Mouse (Mus musculus): Measurements from ENCODE around the gene Snupn. TPM values are rescaled to one million over a fixed set of nuclear protein-coding genes. Genes with fewer than 3 reads are reported as not detected.
"Not testable (repeated sequence)": the region's sequence is repeated elsewhere in the genome, so short reads cannot be mapped to it uniquely, and the experiment has no call there.

Snupn gene
- polyA plus RNA-seq, 1 experiment from 2014 or later: 29.1 TPM

DNA sequence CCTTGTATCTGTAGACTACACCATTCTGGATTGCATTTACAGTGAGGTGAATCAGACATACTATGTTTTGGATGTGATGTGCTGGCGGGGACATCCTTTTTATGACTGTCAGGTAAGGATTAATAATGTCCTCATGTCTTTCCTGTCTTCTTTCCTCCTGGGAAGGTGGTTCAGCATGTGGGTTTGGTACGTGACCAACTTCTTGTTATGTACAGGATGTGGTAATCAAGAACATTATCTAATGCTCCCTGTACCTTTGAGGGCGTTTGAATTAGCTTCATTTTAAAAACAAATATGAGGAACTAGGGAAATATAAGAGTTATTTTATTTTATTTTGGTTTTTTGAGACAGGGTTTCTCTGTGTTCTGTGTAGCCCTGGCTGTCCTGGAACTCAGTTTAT, 24.5 kb downstream of the Snupn start:
- Histone ChIP-seq H3K27ac (no peak overlapping the region), H3K9ac (no peak overlapping the region), H3K36me3 (peaks cover 14% of the 10 kb centered on the region), H3K4me1 (no peaks in the 10 kb centered on the region), H3K9me3 (no peaks in the 10 kb centered on the region), H3K4me3 (no peak overlapping the region), H3K27me3 (no peaks in the 10 kb centered on the region), H3K4me2 (replicated peaks) (no peak overlapping the region)
- ATAC-seq (ENCODE audit: insufficient number of reproducible peaks, insufficient read depth, low FRiP score, low TSS enrichment): no peak
- WGBS: 82% methylated on average over 3 of the region's 3 CpGs

- 91% methylated on average over 6 of the region's 6 CpGs for WGBS
- Histone ChIP-seq H3K9me3 (no peaks in the 10 kb centered on the region), H3K27ac (no peak overlapping the region), H3K4me1 (no peaks in the 10 kb centered on the region), H3K9ac (no peak overlapping the region), H3K27me3 (no peaks in the 10 kb centered on the region), H3K4me3 (no peak overlapping the region), H3K4me2 (replicated peaks) (no peak overlapping the region), H3K36me3 (peaks cover 12% of the 10 kb centered on the region; the same call in 1 of the 2 replicates)
- no peak for ATAC-seq (ENCODE audit: insufficient number of reproducible peaks, insufficient read depth, low FRiP score, low TSS enrichment)
Measured at GRCm38 (mm10) chr9:56980186-56980585, 29.5 kb downstream of the Snupn start.

DNA sequence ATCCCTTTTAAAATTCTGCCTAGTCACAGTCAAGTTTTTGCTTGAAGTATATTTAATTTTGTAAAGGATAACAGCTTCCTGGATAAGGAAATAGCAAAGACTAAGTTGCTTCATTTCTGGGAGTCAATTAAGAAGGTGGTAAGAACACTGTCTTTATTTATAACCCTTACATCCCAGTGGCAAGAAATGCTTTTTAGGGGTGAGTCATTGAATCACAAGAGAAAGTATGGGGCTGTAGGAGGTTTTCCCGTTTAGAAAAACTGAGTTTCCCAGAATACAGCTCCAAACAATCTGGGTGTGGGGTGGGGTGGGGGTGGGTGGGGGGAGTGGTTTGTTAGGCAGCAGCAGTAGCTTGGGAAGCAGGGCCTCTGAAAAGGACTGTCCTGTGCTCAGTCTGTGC, 30.8 kb downstream of the Snupn start:
- no peak for ATAC-seq (ENCODE audit: insufficient number of reproducible peaks, insufficient read depth, low FRiP score, low TSS enrichment)
- Histone ChIP-seq H3K9ac (no peak overlapping the region), H3K27me3 (no peaks in the 10 kb centered on the region), H3K4me2 (replicated peaks) (no peak overlapping the region), H3K36me3 (peaks cover 12% of the 10 kb centered on the region; the same call in 1 of the 2 replicates), H3K27ac (no peak overlapping the region), H3K4me3 (no peak overlapping the region), H3K4me1 (no peaks in the 10 kb centered on the region), H3K9me3 (no peaks in the 10 kb centered on the region)
- 69% methylated on average over 1 of the region's 1 CpGs for WGBS

DNA sequence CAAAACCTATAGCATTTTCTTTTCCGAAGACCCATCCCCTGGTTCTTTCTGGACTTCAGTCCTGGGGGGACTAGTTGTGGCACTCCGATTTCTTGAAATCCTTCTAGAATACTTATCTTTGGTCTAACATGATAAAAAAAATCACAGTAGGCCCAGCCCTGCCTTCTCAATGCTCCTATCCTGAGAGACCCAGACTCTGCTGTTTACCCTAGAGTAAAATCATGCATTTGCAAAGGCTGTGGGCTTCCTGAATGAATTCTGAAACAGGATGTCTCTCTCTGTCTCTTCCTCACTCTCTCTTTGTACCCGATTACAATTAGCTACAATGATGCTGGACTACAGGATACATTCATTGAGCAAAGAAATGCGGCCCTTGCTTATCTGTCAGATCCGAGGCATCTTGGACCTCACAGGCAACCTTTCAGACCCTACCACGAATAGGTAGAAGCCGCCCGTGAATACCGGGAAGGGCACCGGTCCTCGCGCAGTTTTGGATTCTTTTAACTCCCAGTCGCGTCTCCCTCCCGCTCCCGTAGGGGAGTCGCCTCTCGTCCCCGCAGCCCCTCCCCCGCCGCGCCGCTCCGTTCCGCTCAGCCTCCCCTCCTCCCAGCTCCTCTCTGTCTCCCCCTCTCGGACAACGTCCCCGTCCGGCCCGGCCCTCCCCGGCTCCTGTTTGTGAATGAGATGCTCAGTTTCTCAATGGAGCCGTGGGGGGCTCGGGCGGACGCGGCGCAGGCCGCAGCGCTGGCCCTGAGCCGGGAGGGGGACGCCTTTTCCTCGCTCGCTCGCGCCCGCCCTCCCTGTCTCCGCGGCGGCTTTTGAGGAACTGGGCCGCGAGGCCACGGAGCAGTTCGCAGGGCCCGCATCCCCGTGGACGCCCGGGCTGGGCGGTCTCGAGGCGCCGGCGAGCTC, 43.9 kb downstream of the Snupn start, which contains the start of gene Ptpn9:
Ptpn9 (plus strand) TSS at position 638 of the 912 bp plus-strand sequence.
- ATAC-seq (ENCODE audit: insufficient number of reproducible peaks, insufficient read depth, low FRiP score, low TSS enrichment): peak; percentile 93
- Histone ChIP-seq H3K9ac (peak within 1 kb of the TSS; percentile 92), H3K4me1 (peaks cover 6% of the 10 kb centered on the region; the same call in 1 of the 2 replicates), H3K4me2 (replicated peaks) (peak within 1 kb of the TSS; percentile 73), H3K27me3 (no peaks in the 10 kb centered on the region), H3K9me3 (no peaks in the 10 kb centered on the region), H3K27ac (peak within 1 kb of the TSS; percentile 98), H3K36me3 (no peaks in the 10 kb centered on the region), H3K4me3 (peak within 1 kb of the TSS; percentile 69)
- 2% methylated on average over 62 of the region's 62 CpGs for WGBS

DNA sequence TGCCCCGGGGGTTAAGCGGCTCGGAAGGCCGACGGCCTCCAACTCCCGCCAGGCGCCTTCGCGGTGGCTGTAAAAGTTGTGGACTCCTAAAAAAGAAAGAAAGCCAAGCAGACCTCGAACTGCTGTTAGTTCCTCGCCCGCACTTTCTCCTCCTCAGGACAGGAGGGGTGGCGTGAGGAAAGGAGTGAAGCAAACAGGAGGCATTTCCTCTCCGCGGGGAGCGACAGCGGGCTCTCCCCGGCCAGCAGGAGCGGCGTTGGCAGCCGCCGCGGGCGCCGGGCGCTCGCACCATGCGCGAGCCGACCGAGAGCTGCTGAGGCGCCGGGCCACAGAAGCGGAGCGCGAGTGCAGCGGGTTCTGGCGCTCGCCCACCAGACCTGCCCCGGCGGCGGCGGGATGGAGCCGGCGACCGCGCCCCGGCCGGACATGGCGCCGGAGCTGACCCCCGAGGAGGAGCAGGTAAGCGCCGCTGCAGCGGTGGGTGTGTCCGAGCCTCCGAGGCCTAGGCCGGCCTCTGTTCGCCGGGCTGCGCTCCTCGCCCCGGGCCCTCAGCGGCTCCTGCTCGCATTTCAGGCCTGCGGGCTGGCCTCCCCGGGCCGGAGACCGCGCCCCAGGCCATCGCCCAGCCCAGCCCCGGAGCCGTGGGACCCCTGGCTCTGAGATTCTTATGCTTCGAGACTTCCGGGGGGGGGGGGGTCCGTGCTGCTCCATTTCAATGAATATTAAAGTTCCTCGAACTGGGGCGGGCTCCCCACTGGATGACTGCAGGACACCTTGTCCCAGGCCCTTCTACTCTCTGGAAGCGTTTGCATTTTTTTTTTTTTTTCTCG, 44.7 kb downstream of the Snupn start:
- WGBS: under 1% methylated on average over 80 of the region's 80 CpGs
- Histone ChIP-seq H3K4me3 (peak overlapping the region; percentile 69), H3K4me2 (replicated peaks) (peak overlapping the region; percentile 73), H3K4me1 (peaks cover 6% of the 10 kb centered on the region; the same call in 1 of the 2 replicates), H3K9ac (peak overlapping the region; percentile 92), H3K36me3 (no peaks in the 10 kb centered on the region), H3K9me3 (no peaks in the 10 kb centered on the region), H3K27ac (peak overlapping the region; percentile 98), H3K27me3 (no peaks in the 10 kb centered on the region)
- ATAC-seq (ENCODE audit: insufficient number of reproducible peaks, insufficient read depth, low FRiP score, low TSS enrichment): peak; percentile 47

DNA sequence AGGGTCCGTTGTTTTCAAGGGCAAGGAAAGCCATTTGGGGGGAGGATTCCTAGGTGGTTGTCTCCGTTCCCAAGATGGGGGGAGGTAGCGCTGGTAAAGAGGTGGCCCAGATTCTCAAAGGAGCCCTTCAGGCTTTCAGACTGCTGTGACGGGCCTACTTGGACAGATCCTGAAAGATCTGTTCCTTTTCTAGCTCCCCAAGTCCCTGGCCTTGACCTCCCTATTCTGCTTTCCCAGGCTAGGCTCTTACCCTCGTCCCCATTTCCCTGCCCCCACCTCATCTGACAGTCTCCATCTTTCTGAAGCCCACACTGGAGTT, 45.3 kb downstream of the Snupn start:
- Histone ChIP-seq H3K4me3 (peak overlapping the region; percentile 69), H3K4me2 (replicated peaks) (peak overlapping the region; percentile 73), H3K36me3 (no peaks in the 10 kb centered on the region), H3K9ac (peak overlapping the region; percentile 92), H3K9me3 (no peaks in the 10 kb centered on the region), H3K27ac (peak overlapping the region; percentile 98), H3K4me1 (peaks cover 6% of the 10 kb centered on the region; the same call in 1 of the 2 replicates), H3K27me3 (no peaks in the 10 kb centered on the region)
- no peak for ATAC-seq (ENCODE audit: insufficient number of reproducible peaks, insufficient read depth, low FRiP score, low TSS enrichment)
- 1% methylated on average over 5 of the region's 5 CpGs for WGBS

- not testable (repeated sequence) for H3K27ac ChIP-seq; H3K27me3 ChIP-seq; H3K9me3 ChIP-seq; H3K4me2 ChIP-seq (replicated peaks); H3K9ac ChIP-seq; H3K36me3 ChIP-seq; H3K4me1 ChIP-seq; ATAC-seq (ENCODE audit: insufficient number of reproducible peaks, insufficient read depth, low FRiP score, low TSS enrichment); H3K4me3 ChIP-seq
- WGBS: 82% methylated on average over 1 of the region's 1 CpGs
Measured at GRCm38 (mm10) chr9:56997206-56997605, 46.5 kb downstream of the Snupn start.

- no peaks in the 10 kb centered on the region for H3K4me1 ChIP-seq
- ATAC-seq (ENCODE audit: insufficient number of reproducible peaks, insufficient read depth, low FRiP score, low TSS enrichment): no peak
- no peak overlapping the region for H3K4me3 ChIP-seq
- WGBS: 74% methylated on average over 4 of the region's 4 CpGs
- H3K27me3 ChIP-seq: no peaks in the 10 kb centered on the region
- H3K36me3 ChIP-seq: peaks cover 8% of the 10 kb centered on the region; the same call in 1 of the 2 replicates
- H3K4me2 ChIP-seq (replicated peaks): no peak overlapping the region
- H3K9ac ChIP-seq: no peak overlapping the region
- H3K27ac ChIP-seq: no peak overlapping the region
- H3K9me3 ChIP-seq: 0 out of 2 replicates have a peak, but pooled peaks cover 5% of the 10 kb centered on the region
Measured at GRCm38 (mm10) chr9:57003011-57003410, 52.3 kb downstream of the Snupn start.

DNA sequence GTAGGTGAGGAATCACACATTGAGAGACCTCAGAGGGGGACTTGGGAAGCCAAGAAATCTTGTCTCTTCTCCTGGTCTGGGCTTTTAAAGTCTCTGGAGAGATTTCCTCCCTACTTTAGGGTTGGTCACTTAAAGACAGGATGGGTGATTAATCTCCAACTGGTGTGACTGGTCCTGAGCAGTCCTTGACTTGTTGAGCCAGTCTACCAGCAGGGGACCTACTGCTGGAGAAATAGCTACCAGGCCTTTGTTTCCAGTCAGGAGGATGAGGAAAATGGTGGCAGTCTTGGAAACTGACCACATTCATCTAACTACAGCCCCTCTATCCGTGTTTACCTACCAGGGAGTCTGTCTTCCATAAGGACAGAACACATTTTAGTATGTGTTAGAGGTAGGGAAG, 61.7 kb downstream of the Snupn start:
- H3K4me3 ChIP-seq: no peak overlapping the region
- H3K9me3 ChIP-seq: no peaks in the 10 kb centered on the region
- H3K36me3 ChIP-seq: peaks cover 22% of the 10 kb centered on the region
- no peak for ATAC-seq (ENCODE audit: insufficient number of reproducible peaks, insufficient read depth, low FRiP score, low TSS enrichment)
- WGBS: 75% methylated on average over 1 of the region's 1 CpGs
- H3K4me2 ChIP-seq (replicated peaks): no peak overlapping the region
- H3K4me1 ChIP-seq: no peaks in the 10 kb centered on the region
- H3K9ac ChIP-seq: no peak overlapping the region
- H3K27ac ChIP-seq: no peak overlapping the region
- no peaks in the 10 kb centered on the region for H3K27me3 ChIP-seq

GRCm38 (mm10) chr9:57012895-57013294, 62.2 kb downstream of the Snupn start:
- no peak for ATAC-seq (ENCODE audit: insufficient number of reproducible peaks, insufficient read depth, low FRiP score, low TSS enrichment)
- H3K4me2 ChIP-seq (replicated peaks): no peak overlapping the region
- no peaks in the 10 kb centered on the region for H3K27me3 ChIP-seq
- 93% methylated on average over 4 of the region's 4 CpGs for WGBS
- H3K9me3 ChIP-seq: no peaks in the 10 kb centered on the region
- H3K9ac ChIP-seq: no peak overlapping the region
- no peaks in the 10 kb centered on the region for H3K4me1 ChIP-seq
- H3K27ac ChIP-seq: no peak overlapping the region
- H3K36me3 ChIP-seq: peaks cover 18% of the 10 kb centered on the region
- H3K4me3 ChIP-seq: no peak overlapping the region

DNA sequence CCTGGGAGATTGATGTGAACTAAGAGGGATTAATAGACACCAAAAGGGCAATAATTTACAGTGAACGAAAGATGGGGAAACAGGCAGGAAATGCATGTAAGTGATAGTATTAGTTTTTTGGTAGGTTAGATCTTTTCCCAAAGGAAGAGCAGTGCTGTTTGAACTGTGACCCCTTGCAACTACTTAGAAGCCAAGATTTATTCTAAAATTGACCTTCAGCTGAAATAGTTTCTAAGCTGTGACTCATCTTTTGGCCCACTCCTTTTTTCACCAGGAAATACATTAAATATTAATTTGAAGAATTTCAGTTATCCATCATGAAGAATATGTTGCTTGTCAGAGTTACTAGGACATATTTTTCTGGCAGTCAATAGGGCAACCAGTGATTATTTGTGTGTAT, 63.1 kb downstream of the Snupn start:
- H3K36me3 ChIP-seq: peaks cover 16% of the 10 kb centered on the region
- H3K9ac ChIP-seq: no peak overlapping the region
- H3K27me3 ChIP-seq: no peaks in the 10 kb centered on the region
- H3K4me2 ChIP-seq (replicated peaks): no peak overlapping the region
- no peak overlapping the region for H3K4me3 ChIP-seq
- ATAC-seq (ENCODE audit: insufficient number of reproducible peaks, insufficient read depth, low FRiP score, low TSS enrichment): no peak
- no peaks in the 10 kb centered on the region for H3K9me3 ChIP-seq
- H3K27ac ChIP-seq: no peak overlapping the region
- 90% methylated on average over 1 of the region's 1 CpGs for whole genome bisulfite sequencing
- H3K4me1 ChIP-seq: no peaks in the 10 kb centered on the region
